Mouse (Mus musculus): ENCODE data around the gene Rbfox2.

DNA sequence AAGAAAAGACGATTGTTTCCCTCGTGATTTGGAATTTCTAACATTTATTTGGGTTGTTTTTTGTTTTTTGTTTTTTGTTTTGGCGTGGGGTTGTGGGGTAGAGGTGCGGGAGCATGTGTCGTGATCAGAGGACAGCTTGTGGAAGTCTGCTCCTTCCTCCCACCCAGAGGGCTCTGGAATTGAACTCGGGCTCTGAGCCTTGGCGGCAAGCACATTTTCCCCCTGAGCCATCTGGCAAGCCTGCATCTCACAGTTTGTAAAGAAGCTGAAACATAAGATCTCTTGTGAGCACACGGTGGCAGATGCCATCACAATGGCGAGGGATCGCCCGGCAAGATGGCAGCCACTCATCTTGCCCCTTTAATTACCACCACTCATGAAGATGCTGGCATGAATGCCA is 17.6 kb upstream of the Rbfox2 start:
- no peak for TF ChIP-seq CTCF (IDR thresholded peaks at IDR 0.05; ENCODE audit: low read depth, low read length)
- no peak for TF ChIP-seq GATA1 (IDR thresholded peaks at IDR 0.05; ENCODE audit: borderline replicate concordance, low read length)

All from G1E (cell line).